Mouse (Mus musculus) kidney, postnatal 0 days (tissue): Measurements from ENCODE around the gene Ankrd60. TPM values are rescaled to one million over a fixed set of nuclear protein-coding genes. Genes with fewer than 3 reads are reported as not detected.

Experiments
- ATAC-seq: fragments of 200-750 bp; cut with Nextera tagmentation; replicated peaks from 2 replicates; pipeline ENCODE4 v1.8.0; 2017; ENCODE audit warnings: low read depth, moderate number of reproducible peaks, moderate TSS enrichment, moderate library complexity; ENCODE audit not compliant: low FRiP score
- DNase-seq: peaks from one replicate; pipeline ENCODE4 v3.0.0-alpha.2; 2016; ENCODE audit warnings: low spot score
- H3K27ac ChIP-seq: fragments of 300-500 bp; sonication (generic); 2 replicates; pipeline ENCODE4 v1.5.1; 2014; ENCODE audit warnings: mild to moderate bottlenecking
- H3K27me3 ChIP-seq: fragments of 300-500 bp; sonication (generic); 2 replicates; pipeline ENCODE4 v1.6.1; 2014; ENCODE audit warnings: low read length, mixed read lengths; ENCODE audit not compliant: insufficient read depth
- H3K36me3 ChIP-seq: fragments of 300-500 bp; sonication (generic); 2 replicates; pipeline ENCODE4 v1.6.1; 2014; ENCODE audit warnings: low read length, mixed read lengths; ENCODE audit not compliant: insufficient read depth
- H3K4me1 ChIP-seq: fragments of 300-500 bp; sonication (generic); replicated peaks from 2 replicates; pipeline ENCODE4 v1.6.1; 2014; ENCODE audit warnings: antibody characterized with exemption, low read length, mixed read lengths; ENCODE audit not compliant: insufficient read depth
- H3K4me2 ChIP-seq: fragments of 300-500 bp; sonication (generic); 2 replicates; pipeline ENCODE4 v1.6.1; 2014; ENCODE audit warnings: mild to moderate bottlenecking, low read length, moderate library complexity, mixed read lengths
- H3K4me3 ChIP-seq: fragments of 300-500 bp; sonication (generic); replicated peaks from 2 replicates; pipeline ENCODE4 v1.5.1; 2014; ENCODE audit warnings: low read depth, low read length
- H3K9ac ChIP-seq: fragments of 300-500 bp; sonication (generic); 2 replicates; pipeline ENCODE4 v1.6.1; 2014; ENCODE audit warnings: low read depth, low read length
- H3K9me3 ChIP-seq: fragments of 300-500 bp; sonication (generic); replicated peaks from 2 replicates; pipeline ENCODE4 v1.6.1; 2016; ENCODE audit warnings: low read length, inconsistent platforms, mixed read lengths
- CTCF ChIP-seq: IDR thresholded peaks from 2 replicates; pipeline ENCODE4 v1.5.1; 2016; ENCODE audit warnings: antibody characterized with exemption, low read depth, mild to moderate bottlenecking, moderate library complexity
- WGBS: fragments of 180-500 bp; shearing (Covaris S2); extraction: QIAGEN DNeasy Blood & Tissue Kit; methylation state at CpG from one replicate; pipeline ENCODE4 v1.1.7; 2014; 5-methylcytosine and 5-hydroxymethylcytosine counted together
- polyA plus RNA-seq: library from polyadenylated mRNA; unstranded; fragments of >200 nt; fragmentation: Nextera tagmentation; extraction: Ambion mirVana; gene quantifications from 2 replicates; pipeline ENCODE4 v1.2.1, GENCODE M21; 2015

The Ankrd60 gene
- polyA plus RNA-seq, 1 experiment from 2014 or later = not detected

- H3K9ac ChIP-seq = no peak overlapping the region
- H3K4me2 ChIP-seq = no peak overlapping the region
- H3K27ac ChIP-seq = no peak overlapping the region
- H3K27me3 ChIP-seq = no peaks in the 10 kb centered on the region
- H3K36me3 ChIP-seq = no peaks in the 10 kb centered on the region
- TF ChIP-seq CTCF = no peak
- 67% methylated on average over 7 of the region's 7 CpGs for WGBS
- ATAC-seq (no peak), DNase-seq (no peak)
- H3K4me1 ChIP-seq = no peaks in the 10 kb centered on the region; the same call in 1 of the 2 replicates
- H3K9me3 ChIP-seq = no peaks in the 10 kb centered on the region
- no peak overlapping the region for H3K4me3 ChIP-seq
Observed at GRCm38 (mm10) chr2:173534581-173534980, 43.6 kb downstream of the Ankrd60 start.

GRCm38 (mm10) chr2:173532711-173533462, 45.3 kb downstream of the Ankrd60 start:
- ATAC-seq (no peak), DNase-seq (no peak)
- Histone ChIP-seq H3K4me3 (no peak overlapping the region), H3K9me3 (no peaks in the 10 kb centered on the region), H3K27me3 (no peaks in the 10 kb centered on the region), H3K27ac (no peak overlapping the region), H3K4me1 (no peaks in the 10 kb centered on the region; the same call in 1 of the 2 replicates), H3K9ac (no peak overlapping the region), H3K36me3 (no peaks in the 10 kb centered on the region), H3K4me2 (no peak overlapping the region)
- no peak for TF ChIP-seq CTCF
- WGBS = 36% methylated on average over 15 of the region's 15 CpGs

GRCm38 (mm10) chr2:173528493-173528892, 49.7 kb downstream of the Ankrd60 start:
- H3K9ac ChIP-seq = no peak overlapping the region
- no peak for TF ChIP-seq CTCF
- H3K27me3 ChIP-seq = no peaks in the 10 kb centered on the region
- no peak overlapping the region for H3K4me2 ChIP-seq
- H3K9me3 ChIP-seq = no peaks in the 10 kb centered on the region
- H3K4me1 ChIP-seq = no peaks in the 10 kb centered on the region
- no peak for DNase-seq
- 73% methylated on average over 3 of the region's 3 CpGs for WGBS
- ATAC-seq = no peak
- no peak overlapping the region for H3K27ac ChIP-seq
- no peaks in the 10 kb centered on the region for H3K36me3 ChIP-seq
- no peak overlapping the region for H3K4me3 ChIP-seq

- 92% methylated on average over 18 of the region's 18 CpGs for WGBS
- ATAC-seq (no peak), DNase-seq (no peak)
- no peak within 1 kb of the TSS for H3K4me2 ChIP-seq
- no peaks in the 10 kb centered on the region for H3K4me1 ChIP-seq
- no peak within 1 kb of the TSS for H3K27ac ChIP-seq
- H3K27me3 ChIP-seq = no peaks in the 10 kb centered on the region
- H3K4me3 ChIP-seq = no peak within 1 kb of the TSS
- H3K36me3 ChIP-seq = no peaks in the 10 kb centered on the region
- no peak for TF ChIP-seq CTCF
- H3K9ac ChIP-seq = no peak within 1 kb of the TSS
- no peaks in the 10 kb centered on the region for H3K9me3 ChIP-seq
Observed at GRCm38 (mm10) chr2:173522376-173522775, 55.8 kb downstream of the Ankrd60 start, which contains the start of gene 1700021F07Rik. TSS of gene 1700021F07Rik (plus strand) at chr2:173522586.

Other genes with a start within 250 kb of the Ankrd60 start
- not detected in 2 replicates for gene 1700021F07Rik, start 55.8 kb downstream of the Ankrd60 start, polyA plus RNA-seq
- gene Rab22a, start 81.4 kb upstream of the Ankrd60 start, polyA plus RNA-seq = 33.0 and 35.6 TPM in 2 replicates
- not detected in 2 replicates for gene 1700010B08Rik, start 141.1 kb upstream of the Ankrd60 start, polyA plus RNA-seq
- 12.2 and 16.3 TPM in 2 replicates for gene Vapb, start 159.1 kb upstream of the Ankrd60 start, polyA plus RNA-seq